Mouse (Mus musculus) hematopoietic stem cell, adult 5-6 weeks (primary cell): ENCODE data around the gene Nln. TPM values are rescaled to one million over a fixed set of nuclear protein-coding genes. Genes with fewer than 3 reads are reported as not detected.

Experiments
- ATAC-seq, 2 experiments: fragments of 125-278 bp in 1 of 2; replicated peaks in 1 of 2; 2 replicates each; pipeline ENCODE4 v1.8.0; 2016 to 2017; ENCODE audit warnings: inconsistent platforms in 2 of 2, mild to moderate bottlenecking in 2 of 2, moderate number of reproducible peaks in 2 of 2, low read depth in 1 of 2, moderate TSS enrichment in 1 of 2; ENCODE audit not compliant: low FRiP score in 2 of 2, poor library complexity in 2 of 2, severe bottlenecking in 2 of 2, insufficient read depth in 1 of 2, low TSS enrichment in 1 of 2
- total RNA-seq: library from RNA; stranded (forward); fragments of 172-1452, 232-1000 nt; gene quantifications from 2 replicates; pipeline ENCODE4 v1.2.3, GENCODE M21; 2017

Nln gene
- total RNA-seq, 1 experiment from 2014 or later, result 24.6 TPM

DNA sequence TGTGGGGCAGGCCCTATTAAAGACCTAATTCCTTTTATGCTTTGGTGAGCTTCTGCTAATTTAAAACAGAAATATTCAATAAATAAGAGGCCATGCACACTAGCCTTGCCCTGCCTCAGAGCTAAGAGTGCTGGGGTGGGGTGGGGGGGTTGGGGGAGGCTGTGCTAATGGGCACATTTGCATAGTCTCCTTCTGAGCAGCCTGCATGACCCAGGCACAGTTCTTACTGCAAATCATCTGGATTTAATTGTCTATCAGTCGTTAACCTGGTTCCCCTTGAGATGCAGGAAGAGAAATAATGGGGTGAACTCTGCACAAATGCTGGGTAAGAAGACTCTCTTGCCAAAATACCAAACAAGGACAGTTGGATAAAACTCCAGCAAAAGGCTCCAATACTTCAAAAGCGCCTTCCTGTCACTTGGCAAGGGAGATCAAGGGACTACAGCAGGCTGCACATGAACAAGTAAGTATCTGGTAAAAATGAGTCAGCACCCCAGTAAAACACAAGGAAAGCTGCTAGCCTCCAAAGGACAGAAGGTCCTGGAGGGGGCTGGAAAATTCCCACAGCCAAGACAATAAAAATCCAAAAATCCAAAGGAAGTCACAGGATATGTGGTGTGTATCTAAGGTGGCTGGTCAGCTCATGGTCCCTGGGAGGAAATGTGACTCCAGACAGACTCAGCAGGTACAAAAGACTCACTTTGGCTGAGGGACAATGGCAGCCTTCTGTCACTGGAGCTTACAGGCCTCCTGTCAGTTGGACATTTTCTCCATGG lies 47.3 kb downstream of the Nln start:
- ATAC-seq, result no peak

- ATAC-seq, result no peak
These were observed 49.2 kb downstream of the Nln start for GRCm38 (mm10) chr13:104060231-104060630.

- no peak for ATAC-seq
These were observed 49.9 kb downstream of the Nln start for GRCm38 (mm10) chr13:104059536-104059935.

GRCm38 (mm10) chr13:104058761-104059160 lies 50.7 kb downstream of the Nln start:
- no peak for ATAC-seq

GRCm38 (mm10) chr13:104052271-104052753 lies 57.1 kb downstream of the Nln start:
- no peak for ATAC-seq

DNA sequence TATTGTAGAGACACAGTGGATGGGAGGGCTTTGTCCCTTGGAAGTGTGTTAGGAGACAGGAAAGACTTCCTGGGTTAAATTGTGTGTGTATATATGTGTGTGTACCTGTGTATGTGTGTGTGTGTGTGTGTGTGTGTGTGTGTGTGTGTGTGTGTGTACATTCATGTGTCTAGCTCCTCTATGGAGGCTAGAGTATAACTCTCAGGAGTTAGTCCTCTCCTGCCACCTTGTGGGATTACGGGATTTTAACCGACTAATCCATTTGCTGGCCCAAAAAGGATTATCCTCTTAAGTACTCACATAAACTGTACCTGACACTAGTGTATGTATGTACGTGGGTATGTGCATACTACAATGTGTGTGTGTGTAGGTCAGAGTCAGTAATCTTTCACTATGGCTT lies 60.6 kb downstream of the Nln start:
- ATAC-seq, result no peak

DNA sequence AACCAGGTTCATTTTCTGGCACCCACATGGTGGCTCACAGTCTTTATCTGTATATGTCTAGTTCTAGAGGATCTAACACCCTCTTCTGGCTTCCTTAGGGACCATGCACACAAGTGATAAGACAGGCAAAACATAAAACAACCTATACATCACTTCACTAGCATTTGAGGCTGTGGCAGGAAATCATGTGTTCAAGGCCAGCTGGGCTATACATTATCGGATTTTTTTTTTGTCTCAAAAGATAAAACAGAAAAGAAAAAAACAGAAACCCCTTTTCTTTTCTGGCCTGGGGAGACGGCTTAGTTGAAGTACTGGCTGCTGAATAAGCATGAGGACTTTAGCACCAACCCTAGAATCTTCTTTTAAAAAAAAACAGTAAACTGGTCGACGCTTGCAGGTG lies 64.3 kb downstream of the Nln start:
- ATAC-seq, result no peak

- no peak for ATAC-seq
These were observed 65.1 kb downstream of the Nln start for GRCm38 (mm10) chr13:104044332-104044731.

GRCm38 (mm10) chr13:104042738-104043137 lies 66.7 kb downstream of the Nln start:
- 0 out of 4 replicates have a peak, but pooled peaks of 1 of the 2 experiments have one; percentile 5 for ATAC-seq

- ATAC-seq, result no peak
These were observed 67.9 kb downstream of the Nln start for GRCm38 (mm10) chr13:104041481-104041880.

DNA sequence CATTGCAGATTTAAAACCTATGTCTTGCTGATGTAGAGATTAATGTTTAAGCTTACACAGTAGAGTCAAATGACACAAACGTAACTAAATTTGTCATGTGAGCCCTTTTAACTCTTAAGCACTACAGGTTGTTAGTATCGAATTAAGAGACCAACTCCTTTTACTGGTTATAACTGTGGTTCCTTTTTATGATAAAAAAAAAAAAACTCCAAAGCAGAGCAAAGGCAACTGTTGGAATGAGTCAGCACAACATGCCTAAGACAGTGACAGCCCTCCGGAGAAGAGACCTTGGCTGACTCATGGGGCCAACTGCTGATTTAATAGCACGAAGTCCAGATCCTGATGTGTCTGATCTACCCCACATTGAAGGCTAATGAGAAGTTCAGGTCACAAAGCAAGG lies 68.5 kb downstream of the Nln start:
- peak; percentile 65 to 68; a peak in 3 of 4 replicates for ATAC-seq

- ATAC-seq, result no peak
These were observed 69.6 kb downstream of the Nln start for GRCm38 (mm10) chr13:104039861-104040260.

DNA sequence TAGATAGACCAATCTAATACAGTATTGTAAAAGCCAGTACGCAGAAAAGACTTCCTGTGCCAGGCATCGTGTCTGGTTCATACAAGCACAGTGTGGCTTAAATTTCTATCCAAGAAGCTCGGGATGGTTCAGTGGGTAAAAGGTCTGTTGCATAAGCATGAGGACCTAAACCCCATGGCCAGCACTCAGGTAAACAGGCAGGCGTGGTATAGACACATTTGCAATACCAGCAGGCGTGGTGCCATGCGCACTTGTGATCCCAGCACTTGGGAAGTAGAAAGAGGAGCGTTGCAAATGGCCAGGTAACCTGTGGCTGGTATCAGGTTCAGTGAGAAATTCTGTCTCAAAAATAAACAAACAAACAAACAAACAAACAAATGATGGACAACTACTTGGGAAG lies 70.5 kb downstream of the Nln start:
- no peak for ATAC-seq

- ATAC-seq, result no peak
These were observed 71.1 kb downstream of the Nln start for GRCm38 (mm10) chr13:104038358-104038757.

DNA sequence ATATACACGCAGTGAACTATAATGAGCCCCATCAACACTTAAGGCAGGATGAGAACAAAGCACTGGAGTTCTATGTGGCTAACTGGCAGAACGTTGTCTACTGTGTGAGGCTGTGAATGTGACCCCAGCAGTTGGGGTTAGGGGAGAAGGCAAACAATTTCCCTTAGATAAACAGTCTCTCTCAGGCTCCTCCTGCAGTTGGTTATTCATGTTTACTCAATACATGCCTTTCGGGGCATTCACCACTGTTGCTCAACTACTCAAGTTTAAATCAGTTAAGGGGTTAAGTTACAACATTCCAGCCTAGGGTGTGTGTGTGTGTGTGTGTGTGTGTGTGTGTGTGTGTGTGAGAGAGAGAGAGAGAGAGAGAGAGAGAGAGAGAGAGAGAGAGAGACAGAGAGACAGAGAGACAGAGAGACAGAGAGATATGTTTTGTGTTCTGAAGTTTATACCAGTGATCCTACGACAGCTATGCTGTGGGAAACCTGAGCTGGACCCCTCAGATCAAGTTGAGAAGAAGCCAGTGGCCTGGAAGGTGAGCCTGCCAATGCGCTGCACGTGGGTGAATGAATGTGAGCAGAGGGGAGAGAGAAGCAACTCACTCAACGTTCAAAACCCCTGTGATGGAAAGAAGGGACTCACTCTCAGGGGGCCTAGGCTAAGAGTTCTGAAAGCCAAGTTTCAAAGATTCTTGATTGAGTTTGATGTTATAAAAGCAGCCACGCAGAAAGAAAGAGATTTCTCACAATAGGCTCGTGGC lies 71.7 kb downstream of the Nln start:
- no peak for ATAC-seq

DNA sequence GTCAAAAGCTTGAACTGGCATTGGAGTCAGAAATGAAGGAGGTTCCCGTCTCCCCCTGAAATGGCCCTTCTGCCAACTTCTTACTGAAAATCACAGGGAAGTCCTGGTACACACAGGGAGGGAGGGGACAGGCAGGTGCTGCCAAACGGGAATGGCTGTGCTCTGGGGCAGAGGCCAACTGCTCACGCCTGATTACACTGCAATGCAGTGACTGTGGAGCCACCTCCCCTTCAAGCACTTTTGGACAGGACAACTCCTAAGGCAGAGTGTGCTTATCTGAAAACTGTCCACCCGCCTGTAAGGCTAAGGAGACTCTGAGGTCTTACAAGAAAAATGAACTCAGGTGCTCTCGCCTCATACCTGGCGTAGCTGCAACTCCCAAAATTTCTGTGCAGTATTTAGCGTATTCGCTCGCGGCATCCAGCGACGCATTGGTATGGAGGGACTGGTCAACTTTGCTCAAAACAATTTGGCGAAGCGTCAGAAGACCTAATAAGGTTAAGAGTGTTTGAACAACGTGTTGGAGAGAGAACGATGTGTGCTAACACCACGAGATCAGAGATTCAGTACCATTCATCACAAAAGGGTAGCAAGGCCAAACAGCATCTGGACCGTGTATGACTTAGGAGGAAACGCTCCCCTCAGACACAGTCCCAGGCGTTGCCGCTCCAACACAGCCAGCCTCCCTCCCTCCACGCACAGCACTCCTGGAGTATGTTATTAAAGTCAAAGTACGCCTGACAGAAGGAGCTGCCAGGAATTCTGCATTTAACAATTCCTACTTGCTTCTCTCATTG lies 72.7 kb downstream of the Nln start:
- no peak for ATAC-seq

- ATAC-seq, result no peak
These were observed 73.8 kb downstream of the Nln start for GRCm38 (mm10) chr13:104035651-104036050.

GRCm38 (mm10) chr13:104034854-104035253 lies 74.6 kb downstream of the Nln start:
- no peak for ATAC-seq
